Mouse (Mus musculus) lung, postnatal 0 days (tissue): ENCODE data around the gene Slc25a20. TPM values are rescaled to one million over a fixed set of nuclear protein-coding genes. Genes with fewer than 3 reads are reported as not detected.
"Not testable (repeated sequence)": the region's sequence is repeated elsewhere in the genome, so short reads cannot be mapped to it uniquely, and the experiment has no call there.

Experiments
- ATAC-seq: fragments of 200-750 bp; cut with Nextera tagmentation; 2 replicates; pipeline ENCODE4 v1.8.0; 2017; ENCODE audit warnings: moderate library complexity
- DNase-seq: peaks from one replicate; pipeline ENCODE4 v3.0.0-alpha.2; 2016; ENCODE audit warnings: low spot score
- H3K27ac ChIP-seq: fragments of 300-500 bp; sonication (generic); 2 replicates; pipeline ENCODE4 v1.5.1; 2014; ENCODE audit warnings: antibody characterized with exemption, mild to moderate bottlenecking, low read length, mixed read lengths
- H3K27me3 ChIP-seq: fragments of 300-500 bp; sonication (generic); replicated peaks from 2 replicates; pipeline ENCODE4 v1.6.1; 2014; ENCODE audit warnings: low read length, mixed read lengths; ENCODE audit not compliant: insufficient read depth
- H3K36me3 ChIP-seq: fragments of 300-500 bp; sonication (generic); 2 replicates; pipeline ENCODE4 v1.6.1; 2014; ENCODE audit warnings: low read length, mixed read lengths; ENCODE audit not compliant: insufficient read depth
- H3K4me1 ChIP-seq: fragments of 300-500 bp; sonication (generic); 2 replicates; pipeline ENCODE4 v1.6.1; 2014; ENCODE audit warnings: antibody characterized with exemption, low read depth, low read length, mixed read lengths; ENCODE audit not compliant: insufficient read depth
- H3K4me2 ChIP-seq: fragments of 300-500 bp; sonication (generic); replicated peaks from 2 replicates; pipeline ENCODE4 v1.6.1; 2014; ENCODE audit warnings: low read depth, mild to moderate bottlenecking, low read length, moderate library complexity, mixed read lengths
- H3K4me3 ChIP-seq: fragments of 300-500 bp; sonication (generic); 2 replicates; pipeline ENCODE4 v1.5.1; 2014; ENCODE audit warnings: low read depth, low read length
- H3K9ac ChIP-seq: fragments of 300-500 bp; sonication (generic); replicated peaks from 2 replicates; pipeline ENCODE4 v1.6.1; 2014; ENCODE audit warnings: low read depth, mild to moderate bottlenecking
- H3K9me3 ChIP-seq: fragments of 300-500 bp; sonication (generic); 2 replicates; pipeline ENCODE4 v1.6.1; 2016; ENCODE audit warnings: low read length, mixed read lengths
- CTCF ChIP-seq: IDR thresholded peaks from 2 replicates; pipeline ENCODE4 v1.5.1; 2016; ENCODE audit warnings: antibody characterized with exemption, mild to moderate bottlenecking
- EP300 ChIP-seq: IDR thresholded peaks from 2 replicates; pipeline ENCODE4 v1.6.1; 2016; ENCODE audit warnings: antibody characterized with exemption, mild to moderate bottlenecking, control low read depth
- WGBS: fragments of 180-500 bp; shearing (Covaris S2); extraction: QIAGEN DNeasy Blood & Tissue Kit; methylation state at CpG from one replicate; pipeline ENCODE4 v1.1.7; 2014; 5-methylcytosine and 5-hydroxymethylcytosine counted together
- polyA plus RNA-seq: library from polyadenylated mRNA; unstranded; fragments of >200 nt; fragmentation: Nextera tagmentation; extraction: Ambion mirVana; gene quantifications from 2 replicates; pipeline ENCODE4 v1.2.1, GENCODE M21; 2015

The Slc25a20 gene
- polyA plus RNA-seq, 1 experiment from 2014 or later: 58.7 TPM

GRCm38 (mm10) chr9:108649561-108650440, 12.1 kb upstream of the Slc25a20 start:
- ATAC-seq: peak; percentile 27
- H3K27me3 ChIP-seq: no peaks in the 10 kb centered on the region

GRCm38 (mm10) chr9:108654566-108655464, 7.1 kb upstream of the Slc25a20 start:
- ATAC-seq (no peak), DNase-seq (no peak)
- H3K9me3 ChIP-seq: no peaks in the 10 kb centered on the region
- H3K4me3 ChIP-seq: no peak overlapping the region
- H3K9ac ChIP-seq: no peak overlapping the region
- WGBS: 76% methylated on average over 10 of the region's 10 CpGs
- no peaks in the 10 kb centered on the region; the same call in 1 of the 2 replicates for H3K4me1 ChIP-seq
- TF ChIP-seq CTCF: no peak
- TF ChIP-seq EP300: no peak
- H3K36me3 ChIP-seq: no peaks in the 10 kb centered on the region
- no peaks in the 10 kb centered on the region for H3K27me3 ChIP-seq
- no peak overlapping the region for H3K27ac ChIP-seq
- H3K4me2 ChIP-seq: no peak overlapping the region

More at GRCm38 (mm10) chr9:108649561-108650440, 12.1 kb upstream of the Slc25a20 start:
- 17% methylated on average over 29 of the region's 29 CpGs for WGBS
- DNase-seq: peak; percentile 74
- no peaks in the 10 kb centered on the region for H3K36me3 ChIP-seq
- TF ChIP-seq CTCF (no peak), EP300 (no peak)
- peak overlapping the region; percentile 92 for H3K9ac ChIP-seq
- peak overlapping the region; percentile 69 for H3K4me2 ChIP-seq
- peak overlapping the region; percentile 93 for H3K4me3 ChIP-seq
- peak overlapping the region; percentile 98 for H3K27ac ChIP-seq
- no peaks in the 10 kb centered on the region for H3K9me3 ChIP-seq
- peaks cover 11% of the 10 kb centered on the region; the same call in 1 of the 2 replicates for H3K4me1 ChIP-seq

DNA sequence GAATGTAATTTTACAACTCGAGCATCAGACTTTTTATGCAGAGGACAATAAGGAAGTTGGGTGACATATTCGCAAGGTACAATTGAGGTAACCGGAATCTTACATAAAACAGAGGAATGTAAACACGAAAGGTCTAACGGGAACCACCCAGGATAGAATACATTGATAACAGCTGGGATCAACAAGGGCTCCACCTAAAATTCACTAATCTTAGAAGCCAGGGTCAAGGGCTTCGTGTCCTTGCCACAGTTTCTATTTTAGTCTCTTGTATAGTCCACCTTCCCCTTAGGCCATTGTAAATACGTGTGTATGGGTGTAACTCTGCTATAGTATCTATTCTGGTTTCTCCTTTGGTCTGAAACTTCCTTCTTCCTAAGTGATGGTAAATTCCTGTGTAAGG, 6.0 kb upstream of the Slc25a20 start:
- ATAC-seq, H3K4me2 ChIP-seq, H3K27ac ChIP-seq, H3K9ac ChIP-seq, H3K4me1 ChIP-seq, H3K4me3 ChIP-seq, DNase-seq, H3K9me3 ChIP-seq, H3K36me3 ChIP-seq, H3K27me3 ChIP-seq: not testable (repeated sequence)
- 61% methylated on average over 7 of the region's 7 CpGs for WGBS

- H3K9ac ChIP-seq: peak overlapping the region; percentile 45
- H3K27me3 ChIP-seq: no peaks in the 10 kb centered on the region
- peak overlapping the region; percentile 75 for H3K4me2 ChIP-seq
- H3K27ac ChIP-seq: 0 out of 2 replicates have a peak overlapping the region, but pooled peaks have one; percentile 65
- no peaks in the 10 kb centered on the region for H3K9me3 ChIP-seq
- H3K4me1 ChIP-seq: peaks cover 4% of the 10 kb centered on the region; the same call in 1 of the 2 replicates
- no peak for ATAC-seq
- no peaks in the 10 kb centered on the region for H3K36me3 ChIP-seq
- WGBS: 20% methylated on average over 6 of the region's 6 CpGs
- peak overlapping the region; percentile 67 for H3K4me3 ChIP-seq
- peak; percentile 22 for DNase-seq
- no peak for TF ChIP-seq CTCF
- no peak for TF ChIP-seq EP300
These were observed 772 bp downstream of the Slc25a20 start for GRCm38 (mm10) chr9:108662660-108663059.

DNA sequence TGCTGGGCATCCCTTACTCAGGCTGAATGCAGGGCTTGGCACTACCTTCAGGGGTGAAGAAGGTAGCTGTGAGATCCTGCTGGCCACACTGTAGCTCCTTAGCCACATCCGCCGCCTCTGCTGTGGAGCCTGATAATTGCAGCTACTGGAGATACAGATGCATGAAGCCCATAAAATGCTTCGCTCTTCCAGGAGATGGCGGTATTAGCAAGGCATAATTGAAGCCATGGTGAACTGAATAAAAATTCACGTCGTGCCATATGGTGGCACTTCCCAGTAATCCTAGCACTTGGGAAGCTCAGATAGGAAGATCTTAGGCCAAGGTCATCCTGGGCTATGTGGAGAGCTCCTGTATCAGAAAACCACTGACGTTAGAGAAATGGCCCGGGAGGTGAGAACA, 8.0 kb downstream of the Slc25a20 start:
- TF ChIP-seq CTCF (peak; percentile 73), EP300 (no peak)
- no peak; the same call in 1 of the 2 replicates for ATAC-seq
- DNase-seq: peak; percentile 50
- no peaks in the 10 kb centered on the region for H3K27me3 ChIP-seq
- H3K27ac ChIP-seq: no peak overlapping the region
- H3K9me3 ChIP-seq: no peaks in the 10 kb centered on the region
- no peaks in the 10 kb centered on the region for H3K4me1 ChIP-seq
- WGBS: 52% methylated on average over 8 of the region's 8 CpGs
- H3K4me2 ChIP-seq: no peak overlapping the region
- H3K4me3 ChIP-seq: no peak overlapping the region
- H3K9ac ChIP-seq: no peak overlapping the region
- no peaks in the 10 kb centered on the region; the same call in 1 of the 2 replicates for H3K36me3 ChIP-seq

GRCm38 (mm10) chr9:108673151-108673550, 11.3 kb downstream of the Slc25a20 start:
- TF ChIP-seq EP300 (no peak), CTCF (peak; percentile 63)
- Histone ChIP-seq H3K36me3 (no peaks in the 10 kb centered on the region; the same call in 1 of the 2 replicates), H3K4me2 (no peak overlapping the region), H3K9me3 (no peaks in the 10 kb centered on the region), H3K27me3 (no peaks in the 10 kb centered on the region), H3K9ac (no peak overlapping the region), H3K27ac (no peak overlapping the region), H3K4me1 (no peaks in the 10 kb centered on the region), H3K4me3 (no peak overlapping the region)
- 49% methylated on average over 2 of the region's 2 CpGs for WGBS
- DNase-seq: no peak
- no peak for ATAC-seq
